Mouse (Mus musculus) forebrain, embryonic 16.5 days (tissue): ENCODE measurements at regions not wholly inside any gene's neighbourhood (a gene's known extent, or its start where the extent isn't known, plus 50 kb on each side); places are given as distances from the start of the nearest gene placed in this dataset.

Experiments
- ATAC-seq: fragments of 200-750 bp; cut with Nextera tagmentation; 2 replicates; pipeline ENCODE4 v1.8.0; 2017; ENCODE audit warnings: mild to moderate bottlenecking, moderate library complexity
- H3K27ac ChIP-seq: fragments of 300-500 bp; sonication (generic); 2 replicates; pipeline ENCODE4 v1.5.1; 2014; ENCODE audit warnings: low read length, control low read depth
- H3K27me3 ChIP-seq: fragments of 300-500 bp; sonication (generic); replicated peaks from 2 replicates; pipeline ENCODE4 v1.6.1; 2014; ENCODE audit warnings: low read length; ENCODE audit not compliant: control insufficient read depth, insufficient read depth
- H3K36me3 ChIP-seq: fragments of 300-500 bp; sonication (generic); 2 replicates; pipeline ENCODE4 v1.6.1; 2014; ENCODE audit not compliant: control insufficient read depth, insufficient read depth
- H3K4me1 ChIP-seq: fragments of 300-500 bp; sonication (generic); replicated peaks from 2 replicates; pipeline ENCODE4 v1.6.1; 2014; ENCODE audit warnings: low read length; ENCODE audit not compliant: control insufficient read depth, insufficient read depth
- H3K4me2 ChIP-seq: fragments of 300-500 bp; sonication (generic); 2 replicates; pipeline ENCODE4 v1.6.1; 2014; ENCODE audit warnings: mild to moderate bottlenecking, low read length, control low read depth
- H3K4me3 ChIP-seq: fragments of 300-500 bp; sonication (generic); replicated peaks from 2 replicates; pipeline ENCODE4 v1.5.1; 2014; ENCODE audit warnings: mild to moderate bottlenecking, low read length, control low read depth
- H3K9ac ChIP-seq: fragments of 300-500 bp; sonication (generic); replicated peaks from 2 replicates; pipeline ENCODE4 v1.6.1; 2014; ENCODE audit warnings: low read depth, low read length, control low read depth
- H3K9me3 ChIP-seq: fragments of 300-500 bp; sonication (generic); 2 replicates; pipeline ENCODE4 v1.6.1; 2016; ENCODE audit warnings: low read length; ENCODE audit not compliant: control insufficient read depth
- WGBS: fragments of 180-500 bp; shearing (Covaris S2); extraction: QIAGEN DNeasy Blood & Tissue Kit; methylation state at CpG from one replicate; pipeline ENCODE4 v1.1.7; 2014; 5-methylcytosine and 5-hydroxymethylcytosine counted together

- H3K36me3 ChIP-seq: no peaks in the 10 kb centered on the region
- H3K9ac ChIP-seq: no peak overlapping the region
- no peaks in the 10 kb centered on the region for H3K9me3 ChIP-seq
- no peak overlapping the region for H3K4me2 ChIP-seq
- ATAC-seq: no peak
- peaks cover 17% of the 10 kb centered on the region for H3K4me1 ChIP-seq
- H3K4me3 ChIP-seq: no peak overlapping the region
- H3K27ac ChIP-seq: no peak overlapping the region
- H3K27me3 ChIP-seq: no peaks in the 10 kb centered on the region
- 93% methylated on average over 4 of the region's 4 CpGs for WGBS
These were observed 93.7 kb downstream of the Gm10260 start for GRCm38 (mm10) chr13:97666761-97667160.

- no peaks in the 10 kb centered on the region for H3K9me3 ChIP-seq
- no peak for ATAC-seq
- WGBS: 63% methylated on average over 1 of the region's 1 CpGs
- H3K27ac ChIP-seq: no peak overlapping the region
- H3K4me1 ChIP-seq: peaks cover 17% of the 10 kb centered on the region
- no peaks in the 10 kb centered on the region for H3K36me3 ChIP-seq
- H3K4me2 ChIP-seq: no peak overlapping the region
- H3K4me3 ChIP-seq: no peak overlapping the region
- no peaks in the 10 kb centered on the region for H3K27me3 ChIP-seq
- no peak overlapping the region for H3K9ac ChIP-seq
These were observed 95.2 kb downstream of the Gm10260 start for GRCm38 (mm10) chr13:97665226-97665625.

- H3K9ac ChIP-seq: no peak overlapping the region
- H3K4me2 ChIP-seq: no peak overlapping the region
- no peaks in the 10 kb centered on the region for H3K9me3 ChIP-seq
- 0 out of 2 replicates have a peak, but pooled peaks have one; percentile 43 for ATAC-seq
- no peak overlapping the region for H3K4me3 ChIP-seq
- 68% methylated on average over 8 of the region's 8 CpGs for WGBS
- peaks cover 4% of the 10 kb centered on the region; the same call in 1 of the 2 replicates for H3K4me1 ChIP-seq
- no peaks in the 10 kb centered on the region for H3K36me3 ChIP-seq
- H3K27ac ChIP-seq: no peak overlapping the region
- H3K27me3 ChIP-seq: no peaks in the 10 kb centered on the region
These were observed 97.7 kb downstream of the Gm10260 start for GRCm38 (mm10) chr13:97662741-97663140.

- ATAC-seq: no peak
- H3K36me3 ChIP-seq: no peaks in the 10 kb centered on the region
- 90% methylated on average over 2 of the region's 2 CpGs for WGBS
- H3K9me3 ChIP-seq: no peaks in the 10 kb centered on the region
- no peak overlapping the region for H3K4me2 ChIP-seq
- no peak overlapping the region for H3K4me3 ChIP-seq
- H3K27ac ChIP-seq: no peak overlapping the region
- H3K9ac ChIP-seq: no peak overlapping the region
- no peaks in the 10 kb centered on the region for H3K27me3 ChIP-seq
- H3K4me1 ChIP-seq: no peaks in the 10 kb centered on the region
These were observed 103.8 kb downstream of the Gm10260 start for GRCm38 (mm10) chr13:97656618-97657017.

GRCm38 (mm10) chr13:97652279-97652678 lies 108.2 kb downstream of the Gm10260 start:
- Histone ChIP-seq H3K36me3 (no peaks in the 10 kb centered on the region), H3K4me3 (no peak overlapping the region), H3K9me3 (no peaks in the 10 kb centered on the region), H3K9ac (no peak overlapping the region), H3K27me3 (no peaks in the 10 kb centered on the region), H3K4me2 (no peak overlapping the region), H3K4me1 (no peaks in the 10 kb centered on the region), H3K27ac (no peak overlapping the region)
- no peak for ATAC-seq
- WGBS: 85% methylated on average over 9 of the region's 9 CpGs

GRCm38 (mm10) chr13:97651761-97652160 lies 108.7 kb downstream of the Gm10260 start:
- Histone ChIP-seq H3K36me3 (no peaks in the 10 kb centered on the region), H3K4me1 (no peaks in the 10 kb centered on the region), H3K27ac (no peak overlapping the region), H3K4me3 (no peak overlapping the region), H3K4me2 (no peak overlapping the region), H3K9ac (no peak overlapping the region), H3K27me3 (no peaks in the 10 kb centered on the region), H3K9me3 (no peaks in the 10 kb centered on the region)
- ATAC-seq: 0 out of 2 replicates have a peak, but pooled peaks have one; percentile 47
- 13% methylated on average over 9 of the region's 9 CpGs for WGBS

GRCm38 (mm10) chr13:97651176-97651575 lies 109.3 kb downstream of the Gm10260 start:
- no peak overlapping the region for H3K4me2 ChIP-seq
- no peak overlapping the region for H3K27ac ChIP-seq
- H3K4me3 ChIP-seq: no peak overlapping the region
- no peak overlapping the region for H3K9ac ChIP-seq
- WGBS: 96% methylated on average over 5 of the region's 5 CpGs
- H3K9me3 ChIP-seq: no peaks in the 10 kb centered on the region
- H3K4me1 ChIP-seq: no peaks in the 10 kb centered on the region; the same call in 1 of the 2 replicates
- H3K27me3 ChIP-seq: no peaks in the 10 kb centered on the region
- no peak for ATAC-seq
- no peaks in the 10 kb centered on the region for H3K36me3 ChIP-seq

- Histone ChIP-seq H3K9ac (no peak overlapping the region), H3K4me1 (peaks cover 9% of the 10 kb centered on the region), H3K36me3 (no peaks in the 10 kb centered on the region), H3K27me3 (no peaks in the 10 kb centered on the region), H3K27ac (no peak overlapping the region), H3K9me3 (no peaks in the 10 kb centered on the region), H3K4me3 (no peak overlapping the region), H3K4me2 (no peak overlapping the region)
- 96% methylated on average over 2 of the region's 2 CpGs for WGBS
- ATAC-seq: no peak
These were observed 110.2 kb downstream of the Gm10260 start for GRCm38 (mm10) chr13:97650191-97650590.

- Histone ChIP-seq H3K4me2 (no peak overlapping the region), H3K27ac (no peak overlapping the region), H3K4me1 (peaks cover 9% of the 10 kb centered on the region), H3K9ac (no peak overlapping the region), H3K4me3 (no peak overlapping the region), H3K36me3 (no peaks in the 10 kb centered on the region), H3K27me3 (no peaks in the 10 kb centered on the region), H3K9me3 (peaks cover 5% of the 10 kb centered on the region; the same call in 1 of the 2 replicates)
- ATAC-seq: no peak
- WGBS: 81% methylated on average over 4 of the region's 4 CpGs
These were observed 112.9 kb downstream of the Gm10260 start for GRCm38 (mm10) chr13:97647486-97647885.

GRCm38 (mm10) chr13:97646021-97646385 lies 114.4 kb downstream of the Gm10260 start:
- 83% methylated on average over 7 of the region's 7 CpGs for WGBS
- no peak for ATAC-seq
- H3K36me3 ChIP-seq: no peaks in the 10 kb centered on the region

More at GRCm38 (mm10) chr13:97646021-97646385, 114.4 kb downstream of the Gm10260 start:
- Histone ChIP-seq H3K4me1 (peaks cover 9% of the 10 kb centered on the region), H3K9me3 (peaks cover 5% of the 10 kb centered on the region; the same call in 1 of the 2 replicates), H3K4me2 (no peak overlapping the region), H3K4me3 (no peak overlapping the region), H3K27ac (no peak overlapping the region), H3K9ac (no peak overlapping the region), H3K27me3 (no peaks in the 10 kb centered on the region)
